Mouse (Mus musculus): ENCODE measurements around the gene Trove2. TPM values are rescaled to one million over a fixed set of nuclear protein-coding genes. Genes with fewer than 3 reads are reported as not detected.

Gene Trove2
- polyA plus RNA-seq, 1 experiment: 14.6 TPM

Other genes starting within 250 kb of the Trove2 start
- 5.6 and 9.2 TPM in 2 replicates for gene B3galt2, start 136.4 kb downstream of the Trove2 start, polyA plus RNA-seq (2012; rRNA removed)
- 14.6 and 15.0 TPM in 2 replicates for gene Cdc73, start 74.2 kb downstream of the Trove2 start, polyA plus RNA-seq (2012; rRNA removed)
- gene Glrx2, start 60.7 kb downstream of the Trove2 start, polyA plus RNA-seq (2012; rRNA removed): 96.0 and 108 TPM in 2 replicates
- 31.3 and 32.7 TPM in 2 replicates for gene Uchl5, start 204 bp upstream of the Trove2 start, polyA plus RNA-seq (2012; rRNA removed)
- 29.9 and 33.7 TPM in 2 replicates for gene Rgs2, start 227.1 kb upstream of the Trove2 start, polyA plus RNA-seq (2012; rRNA removed)